Mouse (Mus musculus) erythroblast, embryonic 14.5 days (primary cell): ENCODE results near the gene Hoxa2. TPM values are rescaled to one million over a fixed set of nuclear protein-coding genes. Genes with fewer than 3 reads are reported as not detected.

Source experiments
- H3K27me3 ChIP-seq: 2 replicates; pipeline ENCODE4 v1.6.1; 2012; ENCODE audit warnings: inconsistent platforms; ENCODE audit not compliant: control insufficient read depth
- H3K36me3 ChIP-seq: 2 replicates; pipeline ENCODE4 v1.6.1; 2012; ENCODE audit warnings: mild to moderate bottlenecking, inconsistent platforms; ENCODE audit not compliant: control insufficient read depth
- H3K4me1 ChIP-seq: 2 replicates; pipeline ENCODE4 v1.6.1; 2012; ENCODE audit warnings: inconsistent platforms; ENCODE audit not compliant: control insufficient read depth
- H3K4me3 ChIP-seq: replicated peaks from 2 replicates; pipeline ENCODE3; 2012; ENCODE audit warnings: moderate library complexity, mild to moderate bottlenecking, inconsistent platforms
- H3K9me3 ChIP-seq: 2 replicates; pipeline ENCODE4 v1.6.1; 2012; ENCODE audit warnings: low read length, inconsistent platforms, mixed read lengths; ENCODE audit not compliant: control insufficient read depth
- GATA1 ChIP-seq: IDR thresholded peaks from 2 replicates; pipeline ENCODE4 v1.6.1; 2012; ENCODE audit warnings: low read length, inconsistent platforms, mixed read lengths
- TAL1 ChIP-seq: IDR thresholded peaks from 3 replicates; pipeline ENCODE4 v1.6.1; 2012; ENCODE audit warnings: low read length, inconsistent platforms, mixed read lengths
- polyA plus RNA-seq: library from polyadenylated mRNA; stranded (reverse); fragments of >175 nt; gene quantifications from 2 replicates; pipeline ENCODE4 v1.2.3, GENCODE M21; 2012

Gene Hoxa2
- polyA plus RNA-seq, 1 experiment, result not detected

DNA sequence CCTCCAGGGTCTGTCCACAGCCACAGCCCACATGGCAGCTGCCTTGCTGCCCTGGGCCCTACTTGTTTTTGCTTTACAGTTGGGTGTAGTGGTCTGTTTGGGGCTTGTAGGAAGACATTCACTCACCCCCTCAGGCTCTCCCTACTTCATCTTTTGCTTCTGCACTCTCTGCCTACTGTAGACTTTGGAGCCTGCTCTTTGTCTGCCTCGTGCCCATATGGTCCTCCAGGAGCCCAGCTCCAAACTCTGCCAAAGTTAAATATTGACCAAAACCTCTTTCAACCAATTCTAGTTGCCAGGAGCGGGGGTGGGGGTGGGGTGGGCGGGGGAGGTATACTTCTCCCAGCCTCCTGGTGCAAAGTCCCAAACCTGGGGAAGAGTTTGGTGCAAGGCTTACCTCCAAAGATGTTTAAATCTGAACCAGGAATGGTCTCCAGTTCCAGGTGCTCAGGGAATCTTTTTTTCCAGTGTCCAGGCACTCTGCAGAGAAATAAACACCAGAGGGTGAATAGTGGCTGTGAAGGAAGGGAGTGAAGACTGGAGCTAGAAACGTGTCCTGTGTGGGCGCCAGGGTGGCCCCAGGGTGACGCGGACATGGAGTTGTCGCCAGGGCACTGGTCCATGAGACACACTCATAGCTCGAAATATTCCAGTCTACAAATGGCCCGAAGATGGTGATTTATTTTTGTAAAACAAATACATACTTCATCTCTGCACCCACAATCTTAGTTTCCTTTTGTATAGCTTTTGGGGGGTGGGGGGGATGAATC lies 18.9 kb upstream of the Hoxa2 start:
- TF ChIP-seq GATA1, result no peak
- no peak for TF ChIP-seq TAL1
- H3K36me3 ChIP-seq, result no peaks in the 10 kb centered on the region
- H3K27me3 ChIP-seq, result peaks cover 87% of the 10 kb centered on the region
- H3K4me3 ChIP-seq, result no peak overlapping the region
- no peaks in the 10 kb centered on the region for H3K9me3 ChIP-seq
- no peaks in the 10 kb centered on the region for H3K4me1 ChIP-seq

DNA sequence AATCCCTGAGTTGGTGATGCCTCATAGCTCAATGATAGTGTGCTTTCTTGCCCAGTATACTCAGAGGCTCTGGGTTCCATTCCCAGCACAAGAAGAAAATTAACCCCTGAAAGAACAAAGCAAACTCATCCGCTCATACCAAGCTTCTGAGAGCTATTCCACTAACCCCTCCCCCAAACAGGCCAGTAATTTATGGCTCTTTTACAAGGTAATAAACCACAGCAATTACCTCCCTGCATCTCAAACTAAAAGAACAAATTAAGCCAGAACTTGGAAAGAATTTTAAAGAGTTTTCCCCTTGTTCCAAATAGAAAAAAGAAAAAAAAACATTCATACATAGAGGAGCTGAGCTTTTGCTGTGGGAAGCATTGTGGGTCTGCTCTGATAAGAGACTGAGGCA lies 18.2 kb upstream of the Hoxa2 start:
- no peak overlapping the region for H3K4me3 ChIP-seq
- H3K36me3 ChIP-seq, result no peaks in the 10 kb centered on the region
- H3K27me3 ChIP-seq, result peaks cover 87% of the 10 kb centered on the region
- TF ChIP-seq GATA1 (no peak), TAL1 (no peak)
- no peaks in the 10 kb centered on the region for H3K4me1 ChIP-seq
- no peaks in the 10 kb centered on the region for H3K9me3 ChIP-seq

DNA sequence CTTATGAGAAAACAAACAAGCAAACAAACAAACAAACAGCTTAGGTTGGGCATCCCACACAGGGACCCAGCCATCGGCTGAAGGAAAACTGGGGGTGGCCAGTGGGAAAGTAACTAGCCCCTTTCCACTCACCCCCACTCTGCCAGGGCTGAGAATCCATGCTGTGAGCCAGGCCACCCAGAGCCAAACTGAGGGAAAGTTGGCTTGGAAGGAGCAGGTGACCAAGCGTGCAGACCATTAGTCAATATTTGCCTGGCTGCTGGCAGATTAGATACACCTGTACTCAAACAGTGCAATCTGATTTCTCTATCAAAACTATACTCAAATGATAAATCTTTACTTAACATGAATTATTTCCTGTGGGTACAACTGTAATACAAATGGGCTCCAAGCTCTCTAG lies 17.4 kb upstream of the Hoxa2 start:
- H3K27me3 ChIP-seq, result peaks cover 87% of the 10 kb centered on the region
- TF ChIP-seq TAL1 (no peak), GATA1 (no peak)

DNA sequence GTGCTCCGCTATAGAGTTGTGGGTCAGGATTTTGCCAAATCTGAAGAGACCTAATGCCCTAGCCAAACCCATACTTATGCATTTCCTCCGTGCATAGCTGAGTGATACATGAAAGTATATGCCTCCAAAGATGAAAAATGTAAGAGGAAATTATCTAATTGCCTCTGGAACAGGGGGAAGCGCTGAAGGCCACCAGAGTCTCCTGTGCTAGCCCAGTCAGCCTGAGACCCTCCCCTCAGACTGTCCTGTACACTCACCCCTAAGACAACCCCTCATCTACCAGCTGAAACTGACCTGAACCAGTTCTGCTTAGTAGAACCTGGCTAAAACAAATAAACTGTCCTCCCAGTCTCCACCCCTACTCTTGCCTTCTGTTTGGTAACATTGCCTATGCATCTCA lies 16.1 kb upstream of the Hoxa2 start:
- TF ChIP-seq GATA1 (no peak), TAL1 (no peak)
- peaks cover 2% of the 10 kb centered on the region; the same call in 1 of the 2 replicates for H3K9me3 ChIP-seq
- no peak overlapping the region for H3K4me3 ChIP-seq
- no peaks in the 10 kb centered on the region for H3K4me1 ChIP-seq
- no peaks in the 10 kb centered on the region for H3K36me3 ChIP-seq
- H3K27me3 ChIP-seq, result peaks cover 87% of the 10 kb centered on the region

More for the DNA sequence above, 17.4 kb upstream of the Hoxa2 start:
- H3K36me3 ChIP-seq, result no peaks in the 10 kb centered on the region
- no peak overlapping the region for H3K4me3 ChIP-seq
- no peaks in the 10 kb centered on the region for H3K4me1 ChIP-seq
- peaks cover 2% of the 10 kb centered on the region; the same call in 1 of the 2 replicates for H3K9me3 ChIP-seq

DNA sequence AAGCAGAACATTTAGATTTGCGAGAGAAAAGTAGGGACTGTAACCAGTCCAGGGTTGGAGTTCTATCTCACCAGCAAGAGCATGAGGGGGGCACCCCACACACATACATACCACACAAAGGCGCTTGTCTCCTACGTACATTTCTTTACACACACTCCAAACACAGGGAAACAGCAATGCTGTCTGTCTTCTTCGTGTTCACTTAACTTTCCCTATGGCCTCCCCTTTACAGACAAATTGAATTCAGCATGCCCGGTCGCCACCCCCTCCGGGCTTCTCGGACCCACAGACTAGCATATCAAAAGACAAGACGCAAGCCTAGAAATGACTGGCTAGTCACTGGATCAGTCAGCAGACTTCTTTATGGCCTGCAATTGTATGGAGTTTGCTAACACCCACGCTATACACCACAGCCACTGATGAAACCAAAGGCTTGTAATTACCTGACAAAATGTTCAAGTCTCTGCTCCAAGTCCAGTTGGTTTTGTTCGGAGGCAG lies 15.6 kb upstream of the Hoxa2 start:
- peaks cover 87% of the 10 kb centered on the region for H3K27me3 ChIP-seq

DNA sequence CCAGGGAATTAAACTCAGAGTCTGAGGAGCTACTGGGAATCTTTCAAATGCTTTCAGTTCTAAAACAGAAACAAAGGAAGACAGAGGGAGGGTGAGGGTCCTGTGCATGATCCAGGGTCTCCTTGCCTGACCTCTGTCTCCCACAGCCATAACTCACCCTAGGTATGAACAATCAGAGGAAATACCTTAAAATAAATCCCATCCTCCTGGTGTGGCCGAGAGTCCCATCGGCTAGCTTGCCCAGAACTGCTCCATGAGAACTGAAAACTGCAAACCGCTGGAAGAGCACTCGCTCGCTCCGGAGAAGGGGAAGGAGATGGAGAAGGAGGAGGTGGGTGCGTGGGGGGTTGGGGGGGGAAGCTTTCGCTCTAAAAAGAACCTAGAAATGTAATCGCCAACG lies 15.1 kb upstream of the Hoxa2 start:
- no peaks in the 10 kb centered on the region for H3K4me1 ChIP-seq
- no peak for TF ChIP-seq GATA1
- TF ChIP-seq TAL1, result no peak
- no peaks in the 10 kb centered on the region for H3K36me3 ChIP-seq
- no peak overlapping the region for H3K4me3 ChIP-seq
- H3K9me3 ChIP-seq, result peaks cover 2% of the 10 kb centered on the region; the same call in 1 of the 2 replicates
- H3K27me3 ChIP-seq, result peaks cover 87% of the 10 kb centered on the region

More for the DNA sequence above, 15.6 kb upstream of the Hoxa2 start:
- Histone ChIP-seq H3K9me3 (peaks cover 2% of the 10 kb centered on the region; the same call in 1 of the 2 replicates), H3K36me3 (no peaks in the 10 kb centered on the region), H3K4me3 (no peak overlapping the region), H3K4me1 (no peaks in the 10 kb centered on the region)
- no peak for TF ChIP-seq TAL1

DNA sequence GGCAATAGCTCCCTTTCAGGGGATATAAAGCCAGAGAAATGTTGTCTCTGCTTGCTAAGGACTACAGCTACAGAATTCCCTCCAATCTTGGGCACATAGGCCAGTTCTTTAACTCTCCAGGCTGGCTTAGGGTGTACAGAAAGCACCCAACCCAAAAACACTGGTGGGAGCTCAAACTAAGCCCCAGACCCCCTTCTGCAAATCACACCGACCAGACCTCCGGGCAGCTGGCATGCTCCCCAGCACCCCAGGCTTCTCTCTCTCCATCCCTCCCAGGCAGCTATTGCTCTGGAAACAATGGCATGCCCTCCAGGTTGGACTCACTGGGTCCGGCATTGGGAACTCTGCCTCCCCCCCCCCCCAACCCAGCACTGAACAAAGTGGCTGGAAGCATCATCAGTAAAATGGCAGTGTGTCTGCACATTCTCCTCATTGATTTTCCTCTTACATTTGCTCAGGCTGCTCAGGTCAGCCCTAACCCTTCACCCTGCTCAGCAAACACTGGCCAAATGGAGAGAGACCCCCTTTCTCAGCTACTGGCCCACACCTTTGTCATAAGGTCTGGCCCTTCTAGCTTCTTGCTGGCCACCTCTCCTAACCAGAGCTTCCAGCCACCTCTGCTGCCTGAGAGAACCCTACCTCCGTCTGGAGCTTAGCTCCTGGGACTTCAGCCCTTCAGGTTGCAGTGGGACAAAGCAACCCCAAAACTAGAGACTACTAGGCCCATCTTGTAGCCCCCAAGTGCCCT lies 14.5 kb upstream of the Hoxa2 start:
- peaks cover 87% of the 10 kb centered on the region for H3K27me3 ChIP-seq
- no peak overlapping the region for H3K4me3 ChIP-seq
- H3K4me1 ChIP-seq, result no peaks in the 10 kb centered on the region
- TF ChIP-seq GATA1 (no peak), TAL1 (no peak)
- H3K9me3 ChIP-seq, result peaks cover 2% of the 10 kb centered on the region; the same call in 1 of the 2 replicates
- H3K36me3 ChIP-seq, result no peaks in the 10 kb centered on the region

DNA sequence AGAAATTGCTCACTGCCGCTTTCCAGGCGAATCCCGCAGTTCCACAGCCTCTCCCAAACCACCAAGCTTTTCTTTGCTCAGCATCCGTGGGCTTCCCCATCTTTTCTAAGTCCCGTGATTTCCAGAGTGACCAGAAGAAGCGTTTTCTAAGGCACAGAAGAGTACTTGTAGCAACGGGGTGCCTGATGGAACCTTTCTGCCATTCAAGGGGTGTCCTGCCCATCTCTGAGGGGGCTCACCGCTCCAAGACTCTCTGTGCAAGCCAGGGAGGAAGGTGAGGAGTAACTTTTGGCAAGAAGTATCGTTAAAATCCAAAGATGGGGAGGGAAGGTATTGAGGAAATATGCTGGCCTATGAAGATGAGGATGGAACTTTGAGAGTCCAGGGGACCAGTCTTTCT lies 13.2 kb upstream of the Hoxa2 start:
- Histone ChIP-seq H3K4me3 (no peak overlapping the region), H3K36me3 (no peaks in the 10 kb centered on the region), H3K4me1 (no peaks in the 10 kb centered on the region), H3K9me3 (peaks cover 2% of the 10 kb centered on the region; the same call in 1 of the 2 replicates), H3K27me3 (peaks cover 91% of the 10 kb centered on the region)
- TF ChIP-seq GATA1, result no peak

DNA sequence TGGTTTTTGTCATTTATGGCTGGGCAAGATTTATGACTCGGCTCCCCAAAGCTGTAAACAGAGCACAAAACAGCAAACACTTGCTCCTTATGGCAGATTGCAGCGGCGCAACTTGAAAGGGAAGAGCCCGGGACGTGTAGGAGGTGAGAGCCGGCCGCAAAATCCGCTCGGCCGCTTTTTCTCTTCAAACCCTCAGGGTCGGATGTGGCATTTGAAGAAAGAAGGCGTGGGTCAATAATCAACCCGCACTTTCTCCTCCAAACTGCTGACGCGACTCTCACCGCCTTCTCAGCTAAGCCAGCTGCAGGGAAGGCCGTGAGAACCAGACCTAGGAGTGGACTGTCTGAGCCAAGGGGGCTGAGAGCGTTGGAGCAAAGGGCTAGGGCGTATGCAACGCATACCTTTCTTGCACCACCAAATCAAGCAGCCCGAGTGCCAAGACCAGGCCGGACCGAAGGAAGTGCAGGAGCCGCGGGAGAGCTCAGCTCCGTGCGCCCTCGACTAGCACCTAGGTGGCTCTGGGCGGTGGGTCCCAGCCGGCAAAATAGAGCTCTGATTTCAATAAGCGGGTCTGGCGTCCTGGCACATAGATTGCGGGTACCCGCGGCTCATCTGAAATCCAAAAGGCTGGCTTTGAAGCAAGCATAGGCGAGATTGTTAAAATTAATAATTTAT lies 12.6 kb upstream of the Hoxa2 start, which contains the start of gene 5730596B20Rik:
5730596B20Rik (plus strand) TSS at position 438 of the 675 bp plus-strand sequence.
- peaks cover 97% of the 10 kb centered on the region for H3K27me3 ChIP-seq
- no peak within 1 kb of the TSS for H3K4me3 ChIP-seq

More for the DNA sequence above, 12.6 kb upstream of the Hoxa2 start, which contains the start of gene 5730596B20Rik:
- Histone ChIP-seq H3K4me1 (no peaks in the 10 kb centered on the region), H3K9me3 (peaks cover 2% of the 10 kb centered on the region; the same call in 1 of the 2 replicates), H3K36me3 (no peaks in the 10 kb centered on the region)
- TF ChIP-seq GATA1 (no peak), TAL1 (no peak)
